Mouse (Mus musculus) spleen, adult 2 months (tissue): ENCODE data around the gene Gm525.

Experiments
- CTCF ChIP-seq: fragments of 200-500 bp; IDR thresholded peaks from 2 replicates; pipeline ENCODE4 v1.5.1; 2011; ENCODE audit warnings: mild to moderate bottlenecking, inconsistent platforms; ENCODE audit not compliant: insufficient read depth, insufficient read length, insufficient replicate concordance; ENCODE audit errors: extremely low read depth
- POLR2A ChIP-seq: fragments of 200-500 bp; IDR thresholded peaks from 2 replicates; pipeline ENCODE4 v1.6.1; 2011; ENCODE audit warnings: low read depth, low read length, inconsistent platforms

- TF ChIP-seq CTCF (no peak), POLR2A (no peak)
Observed at GRCm38 (mm10) chr11:89105823-89106222, 32.2 kb downstream of the Gm525 start.
